Mouse (Mus musculus) thymus, postnatal 14 days (tissue): ENCODE results near the gene Havcr2.
"Not testable (repeated sequence)": the region's sequence is repeated elsewhere in the genome, so short reads cannot be mapped to it uniquely, and the experiment has no call there.

ENCODE experiments used
- DNase-seq: peaks from one replicate; pipeline ENCODE4 v3.0.0; 2021

Gene Havcr2

DNA sequence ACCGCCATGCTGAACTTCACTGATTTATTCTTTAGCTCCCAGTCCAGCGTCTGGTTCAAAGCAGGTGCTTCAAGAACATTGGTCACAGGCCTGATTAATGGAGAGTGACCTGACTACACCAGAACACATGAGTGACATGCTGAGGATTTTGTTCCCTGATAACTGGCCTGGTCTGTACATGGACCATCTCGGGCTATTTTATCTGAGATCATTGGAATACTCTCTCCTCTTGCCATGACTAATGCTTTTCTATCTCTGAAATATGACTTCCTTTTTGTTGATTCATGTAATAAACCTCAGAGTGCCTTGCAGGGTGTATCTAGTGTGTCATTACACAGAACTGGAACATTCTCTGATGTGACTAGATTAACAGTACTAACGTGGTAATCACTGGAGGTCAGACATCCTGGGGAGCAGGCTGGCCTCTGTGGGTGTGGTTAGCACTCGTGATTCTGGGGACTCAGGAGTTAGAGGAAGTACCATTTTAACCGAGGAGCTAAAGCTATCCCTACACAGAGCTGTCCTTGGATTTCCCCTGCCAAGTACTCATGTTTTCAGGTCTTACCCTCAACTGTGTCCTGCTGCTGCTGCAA is at the start of gene Havcr2:
Havcr2 (plus strand) TSS at position 483 of the 593 bp plus-strand sequence.
- no peak for DNase-seq

DNA sequence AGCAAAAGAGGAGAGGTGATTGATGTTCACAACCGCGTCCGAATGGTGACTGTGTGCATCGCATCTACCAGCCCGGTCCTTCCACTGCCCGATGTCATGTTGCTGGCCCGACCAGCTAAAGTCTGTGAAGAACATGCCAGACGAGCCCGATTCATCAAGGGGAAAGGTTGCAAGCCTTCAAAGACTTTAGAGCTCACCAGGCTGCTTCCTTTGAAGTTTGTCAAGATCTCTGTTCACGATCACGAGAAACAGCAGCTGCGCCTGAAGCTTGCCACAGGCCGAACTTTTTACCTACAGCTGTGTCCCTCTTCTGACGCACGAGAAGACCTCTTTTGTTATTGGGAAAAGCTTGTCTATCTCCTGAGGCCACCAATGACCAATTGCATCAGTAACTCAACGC is 49.7 kb upstream of the Havcr2 start:
- DNase-seq, result peak; percentile 70

DNA sequence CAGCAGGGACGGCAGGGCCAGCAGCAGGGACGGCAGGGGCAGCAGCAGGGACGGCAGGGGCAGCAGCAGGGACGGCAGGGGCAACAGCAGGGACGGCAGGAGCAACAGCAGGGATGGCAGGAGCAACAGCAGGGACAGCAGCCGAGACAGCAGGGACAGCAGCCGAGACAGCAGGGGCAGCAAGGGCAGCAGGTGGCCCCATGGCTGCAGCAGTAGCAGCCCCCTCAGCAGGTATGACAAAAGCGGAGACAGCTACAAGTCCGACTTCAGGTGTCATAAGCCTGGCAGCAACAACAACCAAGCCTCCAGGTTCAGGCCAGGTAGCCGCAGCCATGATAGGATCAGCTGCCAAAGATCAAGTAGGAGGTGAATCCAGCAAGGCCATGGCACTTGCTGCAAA is 48.0 kb upstream of the Havcr2 start:
- DNase-seq, result no peak

DNA sequence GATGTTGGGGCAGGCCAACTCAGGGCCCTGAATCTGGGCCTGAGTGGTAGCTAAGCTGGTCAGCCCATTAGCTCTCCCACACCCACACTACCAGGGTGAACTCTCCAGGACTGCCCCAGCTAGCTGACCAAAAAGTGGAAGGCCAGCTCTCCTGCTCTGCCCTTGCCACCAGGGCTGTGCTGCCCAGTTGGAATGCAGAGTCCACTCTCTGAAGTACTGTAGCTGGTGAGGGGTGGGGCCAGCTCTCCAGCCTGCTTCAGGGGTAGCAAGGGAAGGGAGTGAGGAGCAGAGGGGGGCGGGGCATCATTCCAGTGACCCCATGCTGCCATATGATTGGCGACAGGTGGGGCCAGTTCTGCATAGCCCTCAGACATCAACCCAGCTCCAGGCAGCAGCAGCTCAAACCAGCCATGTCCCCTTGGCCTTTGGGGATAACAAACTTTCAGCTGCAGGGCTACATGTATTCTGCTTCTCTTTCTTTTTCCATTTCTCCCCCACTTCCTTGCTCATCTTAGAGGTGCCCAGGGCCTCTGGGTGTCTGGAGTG is 44.6 kb upstream of the Havcr2 start:
- no peak for DNase-seq

GRCm38 (mm10) chr11:46418438-46418837 is 36.3 kb upstream of the Havcr2 start:
- no peak for DNase-seq

DNA sequence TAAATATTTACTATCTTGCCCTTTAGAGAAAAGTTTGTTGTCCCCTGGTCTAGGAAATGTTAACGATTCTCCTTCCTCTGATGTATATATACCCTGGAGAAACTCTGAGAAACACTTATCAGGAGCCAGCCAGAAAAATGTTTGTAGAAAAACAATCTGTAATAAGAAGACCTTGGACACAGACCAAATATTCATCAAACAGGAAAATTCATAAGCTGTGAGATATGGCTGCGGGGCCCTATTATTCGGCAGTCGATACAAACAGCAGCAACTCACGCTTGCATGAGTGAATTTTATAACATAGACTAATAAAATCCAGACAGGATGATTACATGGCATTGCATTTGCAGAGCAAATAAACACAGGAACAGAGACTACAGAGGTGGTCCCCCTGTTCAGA is 35.9 kb upstream of the Havcr2 start:
- DNase-seq, result no peak

DNA sequence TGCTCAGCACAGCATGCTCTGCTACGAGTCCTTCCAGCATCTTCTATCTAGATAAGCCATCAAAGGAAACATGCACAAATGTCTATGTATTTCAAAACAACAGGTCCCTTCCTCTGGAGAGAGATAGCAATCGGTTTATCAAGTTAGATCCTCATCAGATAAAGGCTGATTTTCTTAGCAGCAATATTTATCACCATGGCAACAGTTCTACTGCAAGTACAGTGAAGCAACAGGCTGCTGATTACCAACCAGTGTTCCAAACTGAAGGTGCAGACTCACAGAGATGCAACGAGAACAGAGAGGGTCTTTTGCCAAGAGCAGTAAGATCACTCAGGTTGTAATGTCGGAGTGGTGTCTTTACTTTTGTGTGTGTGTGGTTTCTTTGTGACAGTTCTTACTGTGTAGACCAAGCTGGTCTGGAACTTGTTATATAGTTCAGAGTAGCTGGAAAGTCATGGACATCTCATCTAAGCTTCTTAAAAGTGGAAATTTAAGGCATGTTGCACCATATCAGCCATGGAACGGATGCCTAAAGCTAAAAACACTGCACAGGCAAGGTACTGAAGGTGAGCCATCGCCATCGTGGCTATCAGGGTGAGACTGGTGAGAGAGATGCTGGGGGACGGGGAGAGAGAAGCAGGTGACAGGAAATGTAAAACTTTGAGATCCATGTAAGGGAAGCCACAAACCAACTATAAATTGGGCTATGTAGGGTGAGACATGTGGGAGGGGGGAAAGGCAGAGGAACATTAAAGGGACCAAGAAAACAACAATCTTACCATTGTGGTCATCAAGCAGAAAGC is 33.4 kb upstream of the Havcr2 start:
- peak; percentile 72 for DNase-seq

GRCm38 (mm10) chr11:46428131-46428530 is 26.6 kb upstream of the Havcr2 start:
- not testable (repeated sequence) for DNase-seq

DNA sequence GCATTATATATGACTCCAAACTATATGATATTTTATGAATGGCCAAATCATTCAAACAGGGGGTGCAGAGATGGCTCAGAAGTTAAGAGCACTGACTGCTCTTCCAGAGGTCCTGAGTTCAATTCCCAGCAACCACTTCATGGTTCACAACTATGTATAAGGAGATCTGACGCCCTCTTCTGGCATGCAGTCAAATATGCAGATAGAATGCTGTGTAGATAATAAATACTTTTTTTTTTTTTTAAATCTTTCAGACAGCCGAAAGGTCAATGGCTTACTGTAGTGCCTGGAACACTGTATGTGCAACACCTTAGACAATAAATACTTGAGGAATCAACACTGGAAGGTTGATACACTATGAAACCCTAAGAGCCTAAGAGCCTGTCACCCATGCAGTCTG is 24.6 kb upstream of the Havcr2 start:
- no peak for DNase-seq

DNA sequence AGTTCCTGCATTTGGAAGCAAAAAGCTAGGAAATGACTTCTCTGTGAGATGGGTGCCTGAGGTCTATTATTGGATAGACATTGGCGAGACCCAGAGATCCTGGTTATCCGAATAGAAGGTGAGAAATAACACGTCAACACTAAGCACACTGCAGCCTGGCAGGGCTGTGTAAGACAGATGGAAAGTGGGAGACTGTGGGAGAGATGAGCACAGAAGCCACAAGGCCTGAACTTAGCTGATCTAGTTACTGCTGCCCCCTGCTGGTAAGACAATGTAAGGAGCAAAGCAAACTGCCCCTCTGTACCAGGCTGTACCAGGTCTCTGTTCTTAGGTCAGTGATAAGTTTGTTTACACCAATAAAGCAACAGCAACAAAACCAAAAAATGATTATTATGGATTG is 23.6 kb upstream of the Havcr2 start:
- peak; percentile 91 for DNase-seq

DNA sequence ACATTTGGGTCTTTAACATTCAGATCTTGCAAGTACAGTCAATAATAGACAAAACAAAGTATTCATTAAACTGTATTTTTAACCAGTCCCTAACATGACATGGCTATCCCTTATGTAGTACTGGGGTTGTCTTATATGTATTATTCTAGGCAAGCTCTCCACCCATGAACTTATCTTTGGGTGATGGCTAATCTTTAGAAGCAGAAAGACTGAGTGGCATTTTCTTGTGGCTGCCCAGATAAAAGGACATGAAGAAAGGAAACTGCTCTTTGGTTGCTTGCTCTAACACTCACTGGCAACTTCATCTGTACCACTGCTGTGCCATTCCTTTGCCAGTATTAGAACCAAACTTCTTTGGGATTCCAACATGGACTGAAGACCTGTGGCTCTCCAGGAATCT is 19.4 kb upstream of the Havcr2 start:
- no peak for DNase-seq

DNA sequence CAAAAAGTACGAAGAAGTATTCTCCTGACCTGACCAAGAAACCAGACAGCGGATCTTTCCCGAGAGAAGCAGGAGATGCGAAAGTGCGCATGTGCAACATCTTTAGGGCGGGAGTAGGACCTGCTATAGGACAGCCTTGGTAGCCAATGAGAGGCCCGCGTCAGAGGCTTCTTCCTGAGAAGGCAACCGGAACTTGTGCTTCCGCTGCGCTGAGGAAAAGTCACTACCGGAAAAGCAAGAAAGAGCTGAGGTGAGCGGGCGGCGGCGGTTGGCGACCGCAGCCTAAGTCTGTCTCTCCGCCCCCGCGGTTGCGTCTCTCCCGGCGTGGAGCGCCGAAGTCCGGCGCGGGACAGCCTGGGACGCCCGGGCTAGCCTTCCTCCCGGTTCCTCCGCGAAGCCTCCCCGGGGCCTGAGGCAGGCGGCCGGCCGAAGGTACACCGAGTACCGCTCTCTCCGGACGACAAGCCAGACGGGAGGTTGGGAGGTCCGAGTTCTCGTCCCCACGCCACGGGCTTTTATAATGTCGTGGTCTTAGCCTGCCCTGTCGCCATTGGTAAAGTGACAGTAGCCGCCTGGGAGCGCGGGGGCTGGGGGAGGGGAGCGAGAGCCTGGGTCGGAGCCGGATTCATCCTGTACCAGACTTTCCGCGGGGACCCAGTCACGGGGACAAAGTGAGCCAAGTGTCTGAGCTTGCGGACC is 17.8 kb upstream of the Havcr2 start, which contains the start of gene Med7:
Med7 (plus strand) TSS at position 166 of the 699 bp plus-strand sequence.
- peak; percentile 95 for DNase-seq

DNA sequence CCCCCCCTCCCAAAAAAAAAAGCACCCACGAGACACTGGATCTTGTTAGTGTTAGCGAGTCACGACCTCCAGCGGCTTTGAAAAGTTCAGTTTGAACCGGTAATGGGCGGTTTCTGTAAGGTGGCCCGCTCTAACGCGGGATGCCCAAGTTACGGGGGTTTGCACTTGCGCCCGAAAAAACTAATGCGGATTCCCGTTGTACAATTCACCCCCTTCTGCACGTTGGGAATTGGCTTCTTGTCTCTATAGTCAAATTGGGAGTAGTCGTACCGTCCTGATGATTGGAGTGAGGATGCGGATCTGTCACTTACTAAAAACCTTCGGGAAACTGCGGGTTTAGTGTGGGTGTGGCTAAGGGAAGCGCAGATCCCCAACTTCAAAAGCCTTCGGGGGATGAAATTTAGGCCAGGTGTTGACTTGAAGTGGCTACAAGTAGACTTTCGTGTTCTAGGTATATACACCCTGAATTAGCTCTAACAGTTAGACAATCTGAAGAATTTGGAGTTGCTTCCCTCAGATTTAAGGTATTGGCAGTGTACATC is 17.2 kb upstream of the Havcr2 start:
- peak; percentile 45 for DNase-seq

GRCm38 (mm10) chr11:46439005-46439543 is 15.7 kb upstream of the Havcr2 start:
- DNase-seq, result no peak

DNA sequence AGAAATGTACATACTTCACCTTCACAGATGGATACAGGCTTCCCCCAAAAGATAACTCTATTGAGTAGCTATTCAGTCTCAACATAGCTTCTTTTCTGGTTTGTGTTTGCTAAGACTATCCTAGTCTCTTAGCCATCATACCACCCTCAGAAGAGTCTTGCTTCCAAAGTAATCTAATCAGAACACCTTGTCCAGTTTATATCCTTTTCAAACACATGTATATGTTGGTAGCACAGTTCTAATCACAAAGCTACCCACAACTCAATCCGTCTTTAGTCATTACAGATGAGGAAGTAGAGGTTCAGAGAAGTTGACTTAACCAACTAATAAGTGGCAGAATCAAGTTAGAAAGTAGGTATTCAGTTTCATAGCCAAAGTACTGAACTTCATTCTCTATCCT is 13.0 kb upstream of the Havcr2 start:
- DNase-seq, result no peak

DNA sequence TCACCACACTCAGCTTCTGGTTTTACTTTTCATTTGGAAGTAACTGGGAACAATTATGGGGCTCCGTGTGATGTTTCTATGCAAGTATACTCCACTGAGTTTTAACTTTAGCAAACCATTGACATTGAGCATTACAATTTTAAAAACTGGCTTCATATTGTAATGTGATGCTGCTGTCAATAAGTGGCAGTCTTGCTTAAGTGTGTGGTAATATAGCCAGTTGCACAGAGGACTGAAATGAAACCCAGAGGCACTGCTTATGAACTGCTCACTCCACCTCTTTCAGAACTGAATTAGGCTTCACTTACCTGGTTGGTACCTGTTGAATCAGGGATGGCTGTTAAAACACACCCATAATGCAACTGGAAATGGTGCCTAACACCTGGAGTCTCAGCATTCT is 11.6 kb upstream of the Havcr2 start:
- DNase-seq, result no peak

DNA sequence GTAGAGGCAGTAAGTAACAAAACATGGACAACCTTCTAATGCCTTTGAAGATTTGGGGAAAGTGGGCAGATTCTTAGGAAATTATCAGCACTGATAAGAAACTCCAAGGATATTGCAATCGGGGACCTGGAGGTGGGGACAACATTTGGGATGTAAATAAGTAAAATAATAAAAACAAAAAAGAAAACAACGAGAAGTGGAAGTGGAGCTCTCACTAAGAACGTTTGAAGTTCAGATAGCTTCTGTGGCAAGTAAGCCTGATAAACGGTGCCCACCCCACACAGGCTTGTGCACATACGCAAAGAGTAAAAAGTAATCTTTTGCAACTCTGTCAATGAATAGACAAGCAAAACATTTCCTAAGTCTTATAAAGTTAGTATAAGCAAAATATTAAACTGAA is 10.8 kb upstream of the Havcr2 start:
- no peak for DNase-seq

DNA sequence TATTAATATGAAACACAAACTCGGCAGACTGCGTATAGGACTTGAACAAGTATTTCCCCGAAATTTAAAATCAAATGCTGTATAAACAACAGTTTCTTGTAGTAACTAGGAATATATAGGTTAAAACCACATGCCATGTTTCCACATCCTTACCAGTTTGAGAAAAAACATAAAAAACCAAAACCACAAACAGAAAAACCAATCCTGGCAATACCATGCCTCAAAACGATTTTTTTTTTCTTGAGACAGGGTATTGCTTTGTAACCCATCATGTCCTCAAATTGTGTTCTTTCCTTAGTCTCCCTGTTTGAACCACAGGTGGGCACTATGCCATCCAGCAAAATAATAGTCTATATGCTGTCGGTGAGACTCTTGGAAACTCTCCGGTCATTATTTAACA is 8.6 kb upstream of the Havcr2 start:
- no peak for DNase-seq

DNA sequence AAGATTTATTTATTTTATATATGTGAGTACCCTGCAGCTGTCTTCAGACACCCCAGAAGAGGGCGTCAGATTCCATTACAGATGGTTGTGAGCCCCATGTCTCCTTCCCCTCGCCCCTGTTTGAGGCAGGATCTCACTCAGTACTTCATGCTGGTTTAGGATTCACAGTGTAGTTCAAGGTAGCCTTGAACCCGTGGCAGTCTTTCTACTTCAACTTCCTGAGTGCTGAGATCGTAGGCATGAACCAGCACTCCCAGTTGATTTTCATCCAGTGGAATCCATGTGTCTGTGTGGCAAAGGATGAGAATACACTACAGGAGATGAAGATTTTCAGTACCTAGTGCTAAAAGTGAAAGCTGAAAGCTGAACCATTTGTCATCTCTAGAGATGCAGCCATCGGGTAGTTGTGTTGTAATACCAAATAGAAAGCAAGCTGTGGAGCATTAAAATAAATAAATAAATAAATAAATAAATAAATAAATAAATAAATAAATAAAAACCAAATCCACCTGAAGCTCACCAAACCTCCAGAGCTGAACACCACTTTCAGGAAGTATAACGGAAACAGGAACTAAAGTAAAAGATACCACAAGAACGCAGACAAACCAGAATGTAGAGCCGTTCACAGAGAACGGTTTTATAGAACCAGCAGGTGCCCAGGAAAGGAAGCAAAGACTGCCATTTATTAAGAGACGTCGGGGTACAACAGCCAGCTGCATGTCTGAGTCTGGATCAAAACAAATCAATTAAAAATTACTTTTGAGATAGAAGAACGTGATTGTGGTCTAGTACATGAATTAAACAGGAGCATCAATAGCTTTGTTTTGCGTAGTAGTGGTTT is 6.9 kb upstream of the Havcr2 start:
- DNase-seq, result peak; percentile 47

- DNase-seq, result no peak
These were observed 5.2 kb upstream of the Havcr2 start for GRCm38 (mm10) chr11:46449461-46450080.

DNA sequence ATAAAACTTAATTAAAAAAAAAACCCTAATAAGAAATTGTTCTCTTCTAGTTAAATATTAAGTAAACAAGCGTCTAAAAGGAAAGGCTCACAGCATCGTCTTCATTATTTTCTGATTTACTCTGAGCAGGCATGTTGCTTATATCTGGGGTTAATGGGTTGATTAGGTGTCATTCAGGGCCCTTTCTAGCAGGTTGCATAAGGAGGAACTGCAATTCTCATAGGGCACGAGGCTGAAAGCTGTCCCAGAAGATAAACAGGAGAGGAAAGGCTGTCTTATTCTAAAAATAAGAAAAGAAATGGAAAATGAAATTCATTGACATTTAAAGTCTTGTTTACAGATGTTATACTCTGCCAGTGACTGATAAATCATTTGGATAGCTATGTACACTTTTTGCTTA is 5.2 kb downstream of the Havcr2 start:
- no peak for DNase-seq

- no peak for DNase-seq
These were observed 6.6 kb downstream of the Havcr2 start for GRCm38 (mm10) chr11:46461362-46461761.
